Mouse (Mus musculus): ENCODE measurements at regions not wholly inside any gene's neighbourhood (a gene's known extent, or its start where the extent isn't known, plus 50 kb on each side); places are given as distances from the start of the nearest gene placed in this dataset.

DNA sequence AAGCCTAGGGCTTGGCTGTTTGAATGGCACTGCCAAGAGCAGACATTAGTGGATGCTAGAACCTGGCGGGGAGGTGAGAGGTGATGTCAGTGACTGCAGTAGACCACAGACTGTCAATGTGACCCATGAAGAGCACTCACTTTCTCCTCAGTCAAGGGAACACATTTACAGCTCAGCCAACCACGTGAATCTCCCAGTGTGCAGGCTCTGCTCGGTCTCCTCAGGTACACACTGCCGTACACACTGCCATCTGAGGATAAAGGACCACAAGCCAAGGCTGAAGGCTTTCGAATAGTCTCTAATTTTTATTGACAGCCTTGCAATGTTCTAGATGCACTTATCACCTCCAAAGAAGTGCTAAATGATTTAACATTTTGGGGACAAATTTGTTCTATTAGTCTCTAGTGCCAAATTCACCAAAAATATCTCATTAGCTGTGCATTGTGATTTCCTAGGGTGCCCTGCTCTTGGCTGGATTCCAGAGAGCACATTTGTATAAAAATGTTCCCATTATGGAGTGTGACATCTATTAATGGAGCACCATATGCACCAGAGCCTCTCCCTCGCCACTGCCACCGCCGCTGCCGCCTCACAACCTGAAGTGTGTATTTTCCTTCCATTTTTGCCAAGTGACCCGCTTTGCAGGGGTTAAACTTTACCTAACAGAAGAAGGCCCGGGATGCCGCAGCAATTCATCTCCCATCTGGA lies 168.7 kb downstream of the Zfp326 start:
- no peak overlapping the region for H3K9ac ChIP-seq (ENCODE audit: low read length)
- H3K4me3 ChIP-seq (ENCODE audit: low read depth, low read length) = no peak overlapping the region
- H3K27ac ChIP-seq (replicated peaks) = no peak overlapping the region
- H3K4me1 ChIP-seq (replicated peaks; ENCODE audit: control insufficient read depth, insufficient read depth) = no peaks in the 10 kb centered on the region
- no peaks in the 10 kb centered on the region for H3K27me3 ChIP-seq (ENCODE audit: control insufficient read depth, insufficient read depth, low read length)
- H3K4me2 ChIP-seq (replicated peaks; ENCODE audit: low read depth) = no peak overlapping the region
- ATAC-seq (ENCODE audit: low FRiP score, low TSS enrichment) = no peak
- no peak for DNase-seq (ENCODE audit: low spot score)
- 73% methylated on average over 12 of the region's 12 CpGs for WGBS
- TF ChIP-seq CTCF (IDR thresholded peaks at IDR 0.05; ENCODE audit: low read depth) (no peak), EP300 (optimal IDR thresholded peaks at IDR 0.05) (no peak)
- H3K9me3 ChIP-seq (ENCODE audit: control insufficient read depth, low read length) = no peaks in the 10 kb centered on the region
- H3K36me3 ChIP-seq (ENCODE audit: control insufficient read depth, insufficient read depth, low read length) = no peaks in the 10 kb centered on the region

DNA sequence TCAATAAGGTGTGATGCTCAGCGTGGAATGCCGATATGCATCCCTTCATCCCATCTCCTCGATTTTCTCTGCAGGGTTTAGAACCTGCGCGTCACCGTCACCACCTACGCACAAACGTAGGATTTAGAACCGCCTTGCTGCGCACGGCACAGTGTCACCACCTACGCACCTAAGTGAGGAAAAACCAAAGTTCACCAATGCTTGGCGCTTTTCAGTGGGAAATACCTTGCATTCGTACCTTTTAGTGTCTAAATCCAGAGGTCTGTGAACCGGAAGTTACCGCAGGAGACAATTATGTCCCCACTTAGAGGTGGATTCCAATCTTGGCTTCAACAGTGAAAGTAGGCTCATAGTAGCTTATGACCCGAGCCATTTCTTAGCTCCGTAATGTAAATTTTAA lies 162.0 kb downstream of the Zfp326 start:
- no peak overlapping the region for H3K4me2 ChIP-seq (replicated peaks; ENCODE audit: low read depth)
- 94% methylated on average over 18 of the region's 18 CpGs for WGBS
- H3K4me1 ChIP-seq (replicated peaks; ENCODE audit: control insufficient read depth, insufficient read depth) = no peaks in the 10 kb centered on the region
- H3K9ac ChIP-seq (ENCODE audit: low read length) = no peak overlapping the region
- H3K27ac ChIP-seq (replicated peaks) = no peak overlapping the region
- H3K9me3 ChIP-seq (ENCODE audit: control insufficient read depth, low read length) = no peaks in the 10 kb centered on the region
- TF ChIP-seq CTCF (IDR thresholded peaks at IDR 0.05; ENCODE audit: low read depth) (no peak), EP300 (optimal IDR thresholded peaks at IDR 0.05) (no peak)
- no peaks in the 10 kb centered on the region for H3K36me3 ChIP-seq (ENCODE audit: control insufficient read depth, insufficient read depth, low read length)
- DNase-seq (ENCODE audit: low spot score) = no peak
- H3K27me3 ChIP-seq (ENCODE audit: control insufficient read depth, insufficient read depth, low read length) = no peaks in the 10 kb centered on the region
- no peak overlapping the region for H3K4me3 ChIP-seq (ENCODE audit: low read depth, low read length)
- no peak for ATAC-seq (ENCODE audit: low FRiP score, low TSS enrichment)

DNA sequence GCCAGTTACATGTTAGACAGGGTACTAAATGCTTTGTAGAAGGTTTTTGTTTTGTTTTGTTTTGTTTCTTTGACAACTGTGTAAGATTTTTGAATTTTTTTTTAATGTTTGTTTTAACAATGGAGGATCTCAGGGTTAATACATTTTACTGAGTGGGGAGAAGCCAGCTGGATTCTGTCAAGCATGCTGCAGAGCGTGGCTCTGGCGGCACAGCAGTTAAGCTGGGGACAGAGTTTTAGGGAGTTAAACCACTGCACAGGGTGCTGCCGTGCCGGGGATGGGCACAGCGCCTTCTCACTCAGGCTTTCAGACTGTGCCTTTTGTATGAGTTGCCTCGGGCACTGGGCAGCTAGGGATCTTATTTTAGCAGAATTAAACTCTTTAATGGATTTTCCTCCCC lies 159.8 kb downstream of the Zfp326 start:
- Histone ChIP-seq H3K9me3 (ENCODE audit: control insufficient read depth, low read length) (no peaks in the 10 kb centered on the region), H3K36me3 (ENCODE audit: control insufficient read depth, insufficient read depth, low read length) (no peaks in the 10 kb centered on the region), H3K9ac (ENCODE audit: low read length) (no peak overlapping the region), H3K4me2 (replicated peaks; ENCODE audit: low read depth) (no peak overlapping the region), H3K4me1 (replicated peaks; ENCODE audit: control insufficient read depth, insufficient read depth) (no peaks in the 10 kb centered on the region), H3K27me3 (ENCODE audit: control insufficient read depth, insufficient read depth, low read length) (no peaks in the 10 kb centered on the region), H3K27ac (replicated peaks) (no peak overlapping the region), H3K4me3 (ENCODE audit: low read depth, low read length) (no peak overlapping the region)
- no peak for TF ChIP-seq EP300 (optimal IDR thresholded peaks at IDR 0.05)
- TF ChIP-seq CTCF (IDR thresholded peaks at IDR 0.05; ENCODE audit: low read depth) = no peak
- ATAC-seq (ENCODE audit: low FRiP score, low TSS enrichment) (no peak), DNase-seq (ENCODE audit: low spot score) (no peak)
- WGBS = 26% methylated on average over 6 of the region's 6 CpGs

DNA sequence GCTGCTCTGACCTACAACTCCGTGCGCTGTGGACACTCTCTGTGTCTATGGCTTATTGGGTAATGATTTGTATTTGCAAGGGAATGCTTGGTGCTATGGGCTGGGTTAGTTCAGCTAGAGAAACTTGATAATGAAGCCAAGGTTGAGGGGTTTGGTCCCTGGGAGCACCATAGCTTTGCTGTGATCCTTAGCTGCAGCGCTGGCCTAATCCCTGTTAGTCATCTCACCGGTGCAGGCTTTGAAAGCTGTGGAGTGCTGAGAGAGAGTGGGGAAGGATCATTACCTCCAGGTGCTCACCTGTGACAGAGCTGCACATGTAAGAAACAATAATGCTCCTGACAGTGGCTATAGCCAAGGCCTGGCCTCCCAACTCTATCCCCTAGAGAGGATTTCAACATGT lies 156.6 kb downstream of the Zfp326 start:
- no peak for ATAC-seq (ENCODE audit: low FRiP score, low TSS enrichment)
- Histone ChIP-seq H3K4me1 (replicated peaks; ENCODE audit: control insufficient read depth, insufficient read depth) (no peaks in the 10 kb centered on the region), H3K4me3 (ENCODE audit: low read depth, low read length) (no peak overlapping the region), H3K4me2 (replicated peaks; ENCODE audit: low read depth) (no peak overlapping the region), H3K27me3 (ENCODE audit: control insufficient read depth, insufficient read depth, low read length) (no peaks in the 10 kb centered on the region), H3K9me3 (ENCODE audit: control insufficient read depth, low read length) (no peaks in the 10 kb centered on the region), H3K9ac (ENCODE audit: low read length) (no peak overlapping the region), H3K27ac (replicated peaks) (no peak overlapping the region), H3K36me3 (ENCODE audit: control insufficient read depth, insufficient read depth, low read length) (no peaks in the 10 kb centered on the region)
- no peak for DNase-seq (ENCODE audit: low spot score)
- 79% methylated on average over 4 of the region's 4 CpGs for WGBS
- TF ChIP-seq CTCF (IDR thresholded peaks at IDR 0.05; ENCODE audit: low read depth) (no peak), EP300 (optimal IDR thresholded peaks at IDR 0.05) (no peak)

DNA sequence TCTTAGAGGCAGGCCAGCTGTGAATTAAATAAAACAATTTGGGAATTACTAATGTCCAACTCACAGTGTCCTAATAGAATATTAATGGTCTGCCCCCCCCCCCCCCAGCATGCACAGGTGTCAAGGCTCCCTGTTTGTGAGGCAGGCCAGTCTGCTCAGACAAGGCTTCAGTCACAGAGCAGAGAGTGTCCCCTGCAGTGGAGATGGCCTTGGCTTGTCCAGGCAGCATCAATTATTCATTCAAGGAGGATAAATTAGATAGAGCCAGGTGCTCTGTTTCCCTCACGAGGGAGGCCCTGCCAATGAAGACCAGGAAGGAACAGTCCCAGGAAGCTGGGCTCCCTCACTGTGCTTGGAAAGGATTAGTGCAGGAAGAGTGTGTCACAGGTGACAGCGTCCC lies 150.5 kb downstream of the Zfp326 start:
- H3K9me3 ChIP-seq (ENCODE audit: control insufficient read depth, low read length) = no peaks in the 10 kb centered on the region
- no peaks in the 10 kb centered on the region for H3K4me1 ChIP-seq (replicated peaks; ENCODE audit: control insufficient read depth, insufficient read depth)
- ATAC-seq (ENCODE audit: low FRiP score, low TSS enrichment) (no peak), DNase-seq (ENCODE audit: low spot score) (no peak)
- TF ChIP-seq EP300 (optimal IDR thresholded peaks at IDR 0.05) = no peak
- no peak for TF ChIP-seq CTCF (IDR thresholded peaks at IDR 0.05; ENCODE audit: low read depth)
- H3K27me3 ChIP-seq (ENCODE audit: control insufficient read depth, insufficient read depth, low read length) = no peaks in the 10 kb centered on the region
- no peak overlapping the region for H3K9ac ChIP-seq (ENCODE audit: low read length)
- H3K36me3 ChIP-seq (ENCODE audit: control insufficient read depth, insufficient read depth, low read length) = no peaks in the 10 kb centered on the region
- no peak overlapping the region for H3K4me2 ChIP-seq (replicated peaks; ENCODE audit: low read depth)
- no peak overlapping the region for H3K27ac ChIP-seq (replicated peaks)
- no peak overlapping the region for H3K4me3 ChIP-seq (ENCODE audit: low read depth, low read length)
- WGBS = 46% methylated on average over 2 of the region's 2 CpGs

DNA sequence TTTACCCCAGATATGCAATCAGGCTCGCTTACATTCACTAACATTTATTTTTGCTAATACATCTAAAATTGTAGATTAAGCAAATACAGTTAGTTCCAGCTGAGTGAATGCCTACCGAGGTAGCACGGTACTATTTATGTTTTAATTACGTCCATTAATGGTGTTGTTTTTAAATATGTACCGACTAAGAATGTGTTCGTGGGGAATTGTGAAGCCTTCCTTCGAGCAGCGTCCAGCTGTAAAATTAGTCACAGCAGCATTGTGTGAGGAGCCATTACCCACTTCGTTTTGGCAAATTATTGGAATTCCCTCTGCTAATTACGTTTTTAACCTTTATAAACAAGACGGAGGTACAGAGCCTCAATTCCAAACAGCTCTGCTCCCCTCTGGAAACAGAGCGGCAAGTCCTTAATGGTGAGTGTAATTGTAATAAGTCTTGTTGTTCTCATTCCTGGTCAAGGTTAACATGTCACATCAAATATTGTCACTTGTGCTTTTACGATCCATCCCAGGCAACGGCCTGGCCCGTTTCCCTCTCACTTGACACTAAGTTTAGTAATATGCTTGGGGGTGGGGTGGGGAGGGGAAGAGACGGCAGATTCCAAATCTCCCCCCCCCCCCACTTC lies 128.0 kb downstream of the Zfp326 start:
- H3K9ac ChIP-seq (ENCODE audit: low read length) = no peak overlapping the region
- no peak overlapping the region for H3K27ac ChIP-seq (replicated peaks)
- H3K27me3 ChIP-seq (ENCODE audit: control insufficient read depth, insufficient read depth, low read length) = no peaks in the 10 kb centered on the region
- H3K9me3 ChIP-seq (ENCODE audit: control insufficient read depth, low read length) = no peaks in the 10 kb centered on the region
- H3K36me3 ChIP-seq (ENCODE audit: control insufficient read depth, insufficient read depth, low read length) = no peaks in the 10 kb centered on the region
- ATAC-seq (ENCODE audit: low FRiP score, low TSS enrichment) = no peak
- H3K4me3 ChIP-seq (ENCODE audit: low read depth, low read length) = no peak overlapping the region
- H3K4me1 ChIP-seq (replicated peaks; ENCODE audit: control insufficient read depth, insufficient read depth) = no peaks in the 10 kb centered on the region
- 44% methylated on average over 16 of the region's 16 CpGs for WGBS
- DNase-seq (ENCODE audit: low spot score) = no peak
- H3K4me2 ChIP-seq (replicated peaks; ENCODE audit: low read depth) = no peak overlapping the region
- TF ChIP-seq EP300 (optimal IDR thresholded peaks at IDR 0.05) (no peak), CTCF (IDR thresholded peaks at IDR 0.05; ENCODE audit: low read depth) (no peak)
